12 mouse cellular contexts compared by ENCODE assay signal in genomic region chr11:100735134-100735865, GRCm38 (mm10). TPM values are rescaled to one million over a fixed set of nuclear protein-coding genes. Genes with fewer than 3 reads are reported as not detected.
DNase-seq lines count a peak whose midpoint lies in the region; ATAC-seq and TF ChIP-seq lines count a peak whose summit lies in the region.
"Had no signal": no experiment of that assay in that cellular context is flagged by ENCODE, and none has a peak within 500 bp of the region (broad histone marks: within the 10 kb centered on the region; RNA-seq: fewer than 3 reads in every experiment).

No protein-coding gene starts in this region.

- H3K27ac ChIP-seq in kidney, postnatal 0 days: no peak overlapping the region
- H3K27ac ChIP-seq in macrophage: peak overlapping the region; percentile 99
- H3K27ac ChIP-seq: hindbrain, embryonic 12.5 days had no signal

- H3K4me3 ChIP-seq in kidney, postnatal 0 days (replicated peaks; ENCODE audit: low read depth, low read length): no peak overlapping the region
- peak overlapping the region; percentile 100 for H3K4me3 ChIP-seq in macrophage (ENCODE audit: inconsistent target)

- no peaks in the 10 kb centered on the region for H3K36me3 ChIP-seq in kidney, postnatal 0 days (ENCODE audit: insufficient read depth, low read length)
- H3K36me3 ChIP-seq in macrophage (ENCODE audit: inconsistent target): no peaks in the 10 kb centered on the region; the same call in 1 of the 2 replicates

- 88% methylated on average over 9 of the region's 9 CpGs for WGBS in kidney, postnatal 0 days
- WGBS in macrophage (ENCODE audit: missing documents): 57% methylated on average over 8 of the region's 9 CpGs

- DNase-seq in kidney, postnatal 0 days (ENCODE audit: low spot score): no peak
- no peak for DNase-seq in kidney, postnatal 4 days
- DNase-seq in T-cell, adult 2 months (ENCODE audit: low spot score): peak; percentile 22
- DNase-seq in frontal cortex, postnatal 25 days (ENCODE audit: low spot score in 2 of 2): no peak
- no peak for DNase-seq in adrenal gland, adult 2 months
- DNase-seq: adrenal gland, adult 8-10 months had no signal

- TF ChIP-seq CTCF in kidney, postnatal 0 days (IDR thresholded peaks at IDR 0.05; ENCODE audit: low read depth): no peak

- no peaks in the 10 kb centered on the region for H3K9me3 ChIP-seq in kidney, postnatal 0 days (replicated peaks; ENCODE audit: low read length)
- H3K9me3 ChIP-seq: hindbrain, embryonic 12.5 days had no signal

- peak overlapping the region; percentile 96; the same call in 1 of the 2 replicates for H3K9ac ChIP-seq in kidney, postnatal 0 days (ENCODE audit: low read depth, low read length)

- H3K4me1 ChIP-seq in kidney, postnatal 0 days (replicated peaks; ENCODE audit: insufficient read depth, low read length): peaks cover 18% of the 10 kb centered on the region

- no peak for ATAC-seq in kidney, postnatal 0 days (replicated peaks; ENCODE audit: low FRiP score, low read depth)
- ATAC-seq in CD4-positive, CD25-positive, alpha-beta regulatory T cell, adult 4 months: peak; percentile 21

- H3K79me2 ChIP-seq in macrophage (ENCODE audit: inconsistent target): peaks cover 77% of the 10 kb centered on the region

- peak overlapping the region; percentile 73 for H3K4me2 ChIP-seq in kidney, postnatal 0 days (ENCODE audit: low read length)

- H3K27me3 ChIP-seq in kidney, postnatal 0 days (ENCODE audit: insufficient read depth, low read length): no peaks in the 10 kb centered on the region
- H3K27me3 ChIP-seq: hindbrain, embryonic 12.5 days had no signal

RNA-seq across cellular contexts. Expression of gene Rab5c, which starts 2.7 kb away (rescaled TPM):
- polyA plus RNA-seq in kidney, postnatal 0 days (2015; fragmentation: Nextera tagmentation; extraction: Ambion mirVana): 34.7 and 39.0 TPM in 2 replicates
- polyA plus RNA-seq in CD4-positive, CD25-positive, alpha-beta regulatory T cell, adult 4 months (2017; shearing (Covaris generic)): 10 to 100 TPM; 21.2 to 35.8 TPM
- 100 to 1,000 TPM in 1 of 26 experiments, 10 to 100 TPM in 25; 39.2 to 102 (median 64.6) TPM for total RNA-seq in macrophage (2018; cell fraction: chromatin; rRNA removed)
- 100 to 1,000 TPM; 286 to 464 (median 359) TPM for total RNA-seq in macrophage (2018; cell fraction: cytosol; rRNA removed)
- total RNA-seq in macrophage (2018; cell fraction: nucleus; rRNA removed): 100 to 1,000 TPM in 24 of 26 experiments, 10 to 100 TPM in 2; 81.7 to 239 (median 158) TPM
- 348 to 578 TPM (median 378 TPM) in 3 replicates for polyA plus RNA-seq in macrophage (2018)
- 100 to 1,000 TPM; 191 to 196 TPM for total RNA-seq in adrenal gland, adult 2 months (2021)
- 201 and 238 TPM in 2 replicates for polyA plus RNA-seq in adrenal gland, adult 2 months (2012; rRNA removed)

RNA-seq across cellular contexts. Expression of gene Hspb9, which starts 21.6 kb away (rescaled TPM):
- 0.37 TPM in 1 of 2 replicates, not detected in the other for polyA plus RNA-seq in kidney, postnatal 0 days (2015; fragmentation: Nextera tagmentation; extraction: Ambion mirVana)
- polyA plus RNA-seq in CD4-positive, CD25-positive, alpha-beta regulatory T cell, adult 4 months (2017; shearing (Covaris generic)): 1 to 10 TPM in 1 of 2 experiments, not detected in 1; 1.0 TPM
- 1 to 10 TPM in 6 of 26 experiments, not detected in 20; 1.5 to 3.3 (median 1.7) TPM for total RNA-seq in macrophage (2018; cell fraction: chromatin; rRNA removed)
- under 1 TPM in 10 of 26 experiments, not detected in 16; 0.25 to 0.92 (median 0.34) TPM for total RNA-seq in macrophage (2018; cell fraction: cytosol; rRNA removed)
- total RNA-seq in macrophage (2018; cell fraction: nucleus; rRNA removed): 1 to 10 TPM in 8 of 26 experiments, under 1 TPM in 1, not detected in 17; 0.99 to 5.3 (median 3.1) TPM
- not detected in 3 replicates for polyA plus RNA-seq in macrophage (2018)
- not detected for total RNA-seq in adrenal gland, adult 2 months (2021)
- not detected in 2 replicates for polyA plus RNA-seq in adrenal gland, adult 2 months (2012; rRNA removed)
- total RNA-seq: common myeloid progenitor, adult 5-6 weeks; layer of hippocampus, postnatal 14 days; monocyte, adult 5-6 weeks had no signal

RNA-seq across cellular contexts. Expression of gene Kat2a, which starts 23.0 kb away (rescaled TPM):
- polyA plus RNA-seq in kidney, postnatal 0 days (2015; fragmentation: Nextera tagmentation; extraction: Ambion mirVana): 39.0 and 40.2 TPM in 2 replicates
- polyA plus RNA-seq in CD4-positive, CD25-positive, alpha-beta regulatory T cell, adult 4 months (2017; shearing (Covaris generic)): 10 to 100 TPM; 11.1 to 13.2 TPM
- 10 to 100 TPM; 35.6 to 91.5 (median 59.1) TPM for total RNA-seq in macrophage (2018; cell fraction: chromatin; rRNA removed)
- 10 to 100 TPM; 11.8 to 23.7 (median 19.2) TPM for total RNA-seq in macrophage (2018; cell fraction: cytosol; rRNA removed)
- 10 to 100 TPM; 16.9 to 85.9 (median 40.5) TPM for total RNA-seq in macrophage (2018; cell fraction: nucleus; rRNA removed)
- polyA plus RNA-seq in macrophage (2018): 22.4 to 41.0 TPM (median 23.3 TPM) in 3 replicates
- total RNA-seq in adrenal gland, adult 2 months (2021): 10 to 100 TPM; 42.5 to 42.6 TPM
- polyA plus RNA-seq in adrenal gland, adult 2 months (2012; rRNA removed): 73.5 and 85.1 TPM in 2 replicates

RNA-seq across cellular contexts. Expression of gene Kcnh4, which starts 24.4 kb away (rescaled TPM):
- polyA plus RNA-seq in kidney, postnatal 0 days (2015; fragmentation: Nextera tagmentation; extraction: Ambion mirVana): not detected in 2 replicates
- polyA plus RNA-seq in CD4-positive, CD25-positive, alpha-beta regulatory T cell, adult 4 months (2017; shearing (Covaris generic)): not detected
- total RNA-seq in macrophage (2018; cell fraction: chromatin; rRNA removed): 1 to 10 TPM in 3 of 26 experiments, under 1 TPM in 18, not detected in 5; 0.18 to 3.5 (median 0.32) TPM
- total RNA-seq in macrophage (2018; cell fraction: cytosol; rRNA removed): under 1 TPM in 14 of 26 experiments, not detected in 12; 0.03 to 0.52 (median 0.06) TPM
- total RNA-seq in macrophage (2018; cell fraction: nucleus; rRNA removed): 1 to 10 TPM in 3 of 26 experiments, under 1 TPM in 12, not detected in 11; 0.10 to 2.2 (median 0.30) TPM
- polyA plus RNA-seq in macrophage (2018): not detected in 3 replicates
- under 1 TPM; 0.28 to 0.32 TPM for total RNA-seq in adrenal gland, adult 2 months (2021)
- polyA plus RNA-seq in adrenal gland, adult 2 months (2012; rRNA removed): 0.45 and 0.57 TPM in 2 replicates
- total RNA-seq: common myeloid progenitor, adult 5-6 weeks; monocyte, adult 5-6 weeks had no signal

RNA-seq across cellular contexts. Expression of gene Hcrt, which starts 27.4 kb away (rescaled TPM):
- polyA plus RNA-seq in kidney, postnatal 0 days (2015; fragmentation: Nextera tagmentation; extraction: Ambion mirVana): not detected in 2 replicates
- polyA plus RNA-seq in CD4-positive, CD25-positive, alpha-beta regulatory T cell, adult 4 months (2017; shearing (Covaris generic)): not detected
- total RNA-seq in macrophage (2018; cell fraction: chromatin; rRNA removed): not detected
- not detected for total RNA-seq in macrophage (2018; cell fraction: cytosol; rRNA removed)
- not detected for total RNA-seq in macrophage (2018; cell fraction: nucleus; rRNA removed)
- polyA plus RNA-seq in macrophage (2018): not detected in 3 replicates
- total RNA-seq in adrenal gland, adult 2 months (2021): not detected
- polyA plus RNA-seq in adrenal gland, adult 2 months (2012; rRNA removed): not detected in 2 replicates
- total RNA-seq: adrenal gland, adult 8-10 months; common myeloid progenitor, adult 5-6 weeks; layer of hippocampus, postnatal 14 days; monocyte, adult 5-6 weeks had no signal
- polyA plus RNA-seq: hindbrain, embryonic 12.5 days had no signal
